Mouse (Mus musculus): ENCODE results near the gene Prickle2.

DNA sequence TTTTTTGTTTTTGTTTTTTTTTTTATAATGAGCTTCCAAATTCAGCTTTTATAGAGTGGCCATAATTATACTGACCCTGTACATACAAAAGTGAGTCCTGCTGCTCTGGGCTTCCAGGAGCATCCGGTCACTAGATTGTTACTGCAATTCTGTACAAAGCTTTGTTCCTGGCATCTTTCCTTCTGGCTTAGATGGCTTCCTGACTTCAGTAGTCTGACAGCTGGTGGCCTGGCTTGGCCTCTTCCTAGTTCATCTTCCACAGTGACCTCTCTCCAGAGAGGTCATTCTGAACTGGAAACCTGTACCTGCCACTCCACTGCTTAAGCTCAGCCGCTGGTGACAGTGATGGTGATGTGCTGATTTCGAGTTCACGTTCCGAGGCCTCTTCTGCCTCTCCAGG is 20.2 kb upstream of the Prickle2 start:
- no peak for TF ChIP-seq POLR2A (IDR thresholded peaks at IDR 0.05; ENCODE audit: insufficient read length, low read depth)
- no peak for TF ChIP-seq CEBPB (IDR thresholded peaks at IDR 0.05; ENCODE audit: insufficient read depth, poor library complexity, severe bottlenecking)
- no peak for TF ChIP-seq USF1 (IDR thresholded peaks at IDR 0.05; ENCODE audit: low read depth)
- TF ChIP-seq TCF12 (IDR thresholded peaks at IDR 0.05; ENCODE audit: insufficient read depth, poor library complexity, severe bottlenecking) = no peak
- TF ChIP-seq MAX (IDR thresholded peaks at IDR 0.05; ENCODE audit: low read depth) = no peak
- no peak for TF ChIP-seq TCF3 (IDR thresholded peaks at IDR 0.05; ENCODE audit: insufficient read length, low read depth)
